Mouse (Mus musculus): ENCODE measurements around the gene Fhl3.

Fhl3 gene

DNA sequence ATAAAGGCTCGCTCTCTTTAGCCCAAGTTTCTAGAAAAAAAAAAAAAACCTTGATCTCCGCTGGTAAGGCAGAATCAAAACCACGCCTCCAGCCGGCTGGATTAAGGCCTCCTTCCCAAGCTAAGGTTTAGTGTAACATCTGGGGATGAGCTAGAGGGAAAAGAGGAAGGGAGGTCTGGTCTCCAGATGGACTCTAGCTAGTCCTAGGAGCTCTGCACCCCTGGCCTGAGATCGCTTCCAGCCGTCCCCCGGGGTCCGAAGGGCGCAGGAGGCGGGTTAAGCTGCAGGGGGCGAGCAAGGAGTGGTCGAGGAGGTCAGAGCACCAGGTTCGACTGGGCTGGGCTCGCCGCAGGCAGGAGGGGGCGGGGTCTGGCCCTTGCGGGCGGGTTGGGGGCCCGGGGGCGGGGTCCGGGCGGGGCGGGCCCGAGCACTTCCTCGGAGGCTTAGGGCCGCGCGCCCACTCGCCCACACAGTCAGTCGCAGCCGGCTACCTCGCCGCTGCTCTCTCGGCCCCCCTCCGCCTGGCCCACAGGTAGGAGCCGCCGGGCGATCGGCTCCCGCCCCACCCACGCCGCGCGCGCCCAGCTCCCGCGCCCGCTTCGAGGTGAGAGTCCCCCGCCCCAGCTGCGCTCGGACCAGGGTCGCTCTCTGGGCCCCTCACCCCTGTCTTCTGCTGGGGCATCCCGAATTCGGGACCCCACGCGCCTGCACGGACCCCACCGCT, at the start of gene Fhl3:
TSS of gene Fhl3 (plus strand) at position 454 of the 724 bp plus-strand sequence.
- peak; percentile 90 for DNase-seq

DNA sequence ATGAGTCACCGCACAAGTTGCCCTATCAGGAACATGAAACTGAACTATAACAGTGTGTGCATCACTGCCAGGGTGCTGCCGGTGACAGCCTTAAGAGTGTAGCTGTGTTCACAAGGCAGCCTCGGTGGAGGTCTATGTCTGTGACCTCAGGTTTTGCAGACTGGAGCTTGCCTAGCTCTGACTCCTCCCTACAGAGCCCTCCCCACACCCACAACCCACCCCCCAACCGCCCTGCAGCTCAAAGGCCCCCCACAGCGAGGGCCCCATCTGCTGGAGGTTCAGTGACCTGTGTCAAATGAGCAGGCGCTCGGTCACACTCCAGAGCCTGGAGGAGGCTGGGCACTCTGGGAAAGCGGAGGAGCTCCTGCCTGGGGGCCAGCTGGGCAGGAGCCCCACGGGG, 47.6 kb upstream of the Fhl3 start:
- DNase-seq = peak; percentile 59

DNA sequence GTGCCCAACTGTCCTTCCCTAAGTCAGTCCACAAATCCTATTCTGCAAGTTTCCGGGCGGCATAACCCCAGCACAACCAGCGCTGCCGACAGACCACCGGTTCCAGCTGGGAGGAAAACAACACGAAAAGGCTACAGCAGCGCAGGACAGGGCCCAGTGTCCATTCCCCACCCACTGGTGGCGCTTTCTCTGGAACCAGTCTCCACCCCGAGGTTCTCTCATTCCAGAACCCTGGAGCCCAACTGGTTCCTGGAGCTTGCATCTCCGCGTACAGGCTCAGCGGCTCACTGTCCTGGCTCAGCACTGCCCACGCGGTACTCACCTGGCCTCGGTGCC, 44.0 kb upstream of the Fhl3 start, which contains the start of gene Pou3f1:
TSS of gene Pou3f1 (plus strand) at position 290 of the 336 bp plus-strand sequence.
- DNase-seq = no peak

DNA sequence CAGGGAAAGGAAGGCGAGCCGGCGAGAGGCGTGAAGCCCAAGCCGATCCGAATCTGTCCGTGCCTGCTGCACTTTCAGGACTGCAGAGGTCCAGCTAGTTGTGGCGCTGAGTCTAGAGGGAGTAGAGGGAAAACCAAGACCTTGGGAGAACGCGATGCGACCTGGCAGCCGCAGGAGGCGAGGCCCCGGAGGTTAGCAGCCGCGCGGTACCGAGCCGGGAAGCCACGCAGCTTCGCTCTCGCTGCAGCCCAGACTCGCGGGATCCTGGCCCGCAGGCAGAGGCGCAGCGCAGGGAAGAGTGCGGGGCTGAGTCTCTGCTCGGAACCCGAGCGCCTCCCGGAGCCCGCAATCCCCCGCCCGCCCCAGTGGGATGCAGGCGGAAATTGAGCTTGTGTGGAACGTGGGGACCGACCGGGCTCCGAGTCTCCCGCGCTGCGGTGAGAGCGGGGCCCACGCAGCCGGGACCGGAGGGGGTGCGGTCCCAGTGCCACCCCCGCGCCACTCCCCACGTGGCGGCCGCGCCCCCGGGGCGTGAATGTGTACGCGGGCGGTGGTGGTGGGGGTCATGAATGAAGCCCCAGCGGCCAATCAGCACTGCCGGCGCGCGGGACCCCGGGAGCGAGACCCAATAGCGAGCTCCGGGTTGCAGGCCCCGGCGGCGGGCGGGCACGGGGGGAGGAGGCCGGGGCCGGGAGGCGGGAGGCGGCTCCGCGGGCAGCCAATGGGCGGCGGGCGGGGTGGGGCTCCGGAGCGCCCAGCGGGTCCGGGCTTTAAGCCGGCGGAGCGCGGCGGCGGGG, 43.4 kb upstream of the Fhl3 start:
- DNase-seq = peak; percentile 91

DNA sequence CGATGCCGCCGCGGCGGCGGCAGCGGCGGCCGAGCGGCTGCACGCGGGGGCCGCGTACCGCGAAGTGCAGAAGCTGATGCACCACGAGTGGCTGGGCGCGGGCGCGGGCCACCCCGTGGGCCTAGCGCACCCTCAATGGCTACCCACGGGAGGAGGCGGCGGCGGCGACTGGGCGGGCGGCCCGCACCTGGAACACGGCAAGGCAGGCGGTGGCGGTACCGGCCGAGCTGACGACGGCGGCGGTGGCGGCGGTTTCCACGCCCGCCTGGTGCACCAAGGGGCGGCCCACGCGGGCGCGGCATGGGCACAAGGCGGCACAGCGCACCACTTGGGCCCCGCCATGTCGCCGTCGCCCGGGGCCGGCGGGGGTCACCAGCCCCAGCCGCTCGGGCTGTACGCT, 42.7 kb upstream of the Fhl3 start:
- peak; percentile 30 for DNase-seq

DNA sequence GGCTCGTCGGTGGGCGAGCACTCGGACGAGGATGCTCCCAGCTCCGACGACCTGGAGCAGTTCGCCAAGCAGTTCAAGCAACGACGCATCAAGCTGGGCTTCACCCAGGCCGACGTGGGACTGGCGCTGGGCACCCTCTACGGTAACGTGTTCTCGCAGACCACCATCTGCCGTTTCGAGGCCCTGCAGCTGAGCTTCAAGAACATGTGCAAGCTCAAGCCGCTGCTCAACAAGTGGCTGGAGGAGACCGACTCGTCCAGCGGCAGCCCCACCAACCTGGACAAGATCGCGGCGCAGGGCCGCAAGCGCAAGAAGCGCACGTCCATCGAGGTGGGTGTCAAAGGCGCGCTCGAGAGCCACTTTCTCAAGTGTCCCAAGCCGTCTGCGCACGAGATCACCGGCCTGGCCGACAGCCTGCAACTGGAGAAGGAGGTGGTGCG, 42.1 kb upstream of the Fhl3 start:
- DNase-seq = peak; percentile 19

DNA sequence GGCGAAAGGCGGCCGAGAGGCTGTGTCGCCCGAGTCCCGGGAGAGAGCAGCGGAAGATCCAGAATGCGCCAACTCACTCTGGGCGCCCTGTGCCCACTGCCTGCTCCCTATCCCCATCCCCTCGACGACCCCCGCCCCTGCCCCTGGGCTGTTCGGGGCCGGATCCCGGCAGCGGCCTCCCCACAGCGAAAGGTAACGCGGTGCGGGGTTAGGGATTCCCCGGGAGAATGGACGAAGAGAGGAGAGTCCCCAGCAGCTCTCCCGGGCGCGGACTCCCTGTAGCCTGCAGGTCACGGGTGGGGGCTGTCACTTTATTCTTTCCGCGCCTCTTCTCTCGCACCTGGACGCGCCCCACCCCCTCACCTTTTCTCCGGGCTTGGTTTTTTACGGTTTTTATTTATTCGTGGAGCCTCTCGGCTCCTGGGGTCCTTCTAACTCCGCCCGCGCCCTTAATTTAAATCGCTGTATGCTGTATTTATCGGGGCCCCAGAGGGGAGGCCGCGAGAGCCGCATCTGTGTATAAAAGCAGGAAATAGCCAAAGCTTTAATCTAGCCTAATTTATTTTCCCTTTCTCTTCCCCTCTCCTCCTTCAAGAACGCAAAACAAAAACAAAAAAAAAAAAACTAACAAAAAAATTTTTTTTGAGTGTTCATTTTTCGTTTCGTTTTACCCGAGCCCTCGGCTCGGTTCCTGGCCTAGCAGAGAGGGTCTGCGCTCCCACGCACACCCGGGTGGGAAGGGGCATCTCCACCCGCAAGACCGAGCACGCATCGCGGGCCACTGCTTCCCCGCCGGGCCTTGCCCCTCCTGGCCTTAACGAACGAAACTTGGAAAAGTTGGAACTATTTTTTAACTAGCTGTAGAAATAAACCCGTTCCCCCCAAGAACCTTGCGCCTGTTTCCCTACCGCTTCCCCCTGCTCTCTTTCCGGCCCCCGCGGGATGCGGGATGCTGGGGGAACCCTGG, 41.0 kb upstream of the Fhl3 start:
- peak; percentile 31 for DNase-seq

DNA sequence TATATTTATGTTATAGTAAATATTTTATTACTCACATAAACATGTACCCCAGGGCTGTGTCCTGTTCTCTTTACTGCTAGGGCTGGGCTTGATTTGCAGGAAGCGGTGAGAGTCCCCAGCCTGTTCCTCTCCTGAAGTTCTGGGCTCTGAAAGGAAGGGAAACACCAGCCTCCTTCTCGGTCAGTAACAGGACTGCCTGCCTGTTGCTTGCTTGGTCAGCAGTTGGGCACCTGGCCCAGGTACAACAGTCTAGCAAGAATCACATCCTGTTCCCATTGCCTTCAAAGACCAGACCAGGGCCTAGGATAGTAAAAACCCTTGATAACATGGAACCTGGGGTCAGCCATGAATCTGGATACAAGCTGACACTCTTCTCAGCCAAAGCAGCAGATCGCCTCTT, 39.9 kb upstream of the Fhl3 start:
- no peak for DNase-seq

DNA sequence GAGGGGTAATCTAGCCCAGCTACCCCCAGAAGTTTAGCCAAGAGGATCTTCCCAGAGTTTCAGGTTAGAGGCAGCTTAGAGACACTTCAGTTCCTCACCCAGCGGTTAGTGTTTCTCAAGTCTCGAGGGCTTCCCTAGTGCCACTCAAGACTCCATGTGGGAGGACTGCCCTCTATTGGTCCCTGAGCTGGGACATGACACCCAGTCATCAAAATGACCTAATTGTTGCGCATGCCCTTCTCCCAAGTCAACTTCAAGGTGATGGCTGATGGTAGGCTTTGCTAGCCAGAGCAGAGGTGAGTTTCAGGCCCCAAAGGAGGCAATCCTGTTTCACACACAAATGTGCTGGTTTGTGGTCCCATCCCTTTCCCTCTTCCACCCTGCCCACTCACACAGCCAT, 37.5 kb upstream of the Fhl3 start:
- peak; percentile 42 for DNase-seq

DNA sequence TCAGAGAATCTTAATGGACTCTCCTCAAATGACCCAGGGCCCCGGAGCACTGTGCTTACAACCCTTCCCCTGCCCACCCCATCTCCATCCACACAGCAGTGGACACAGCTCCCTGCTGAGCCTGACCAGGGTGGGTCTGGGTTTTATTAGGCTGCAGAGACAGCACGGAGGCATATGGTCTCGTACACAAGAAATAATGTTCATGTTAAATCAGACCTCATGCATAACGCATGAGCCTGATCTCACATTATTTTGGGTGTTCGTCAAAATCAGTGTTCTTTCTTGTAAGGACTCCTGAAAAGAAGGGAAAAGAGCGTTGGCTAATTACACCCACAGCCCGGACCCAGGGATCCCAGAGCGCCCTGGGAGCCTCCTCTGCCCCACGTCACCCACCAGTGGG, 36.3 kb upstream of the Fhl3 start:
- DNase-seq = no peak

DNA sequence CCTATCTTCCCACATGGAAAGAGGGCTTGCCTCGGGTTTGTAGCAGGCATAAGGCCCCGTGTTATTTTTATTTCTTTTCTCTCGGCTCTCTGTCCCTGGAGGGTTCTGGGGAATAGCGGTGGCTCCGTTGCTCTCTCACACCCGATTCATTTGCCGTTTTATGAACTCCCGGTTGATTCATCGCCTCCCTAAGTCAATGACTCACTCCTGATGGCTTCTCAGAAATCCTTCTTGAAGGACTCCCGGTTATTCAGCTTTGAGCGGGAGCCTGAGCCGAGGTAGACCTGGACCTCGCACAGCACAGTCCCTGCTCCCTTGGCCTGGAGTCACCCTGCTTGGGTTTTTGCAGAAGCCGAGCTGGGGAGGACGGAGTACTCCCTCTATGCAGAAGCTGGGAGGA, 35.9 kb upstream of the Fhl3 start:
- DNase-seq = no peak

DNA sequence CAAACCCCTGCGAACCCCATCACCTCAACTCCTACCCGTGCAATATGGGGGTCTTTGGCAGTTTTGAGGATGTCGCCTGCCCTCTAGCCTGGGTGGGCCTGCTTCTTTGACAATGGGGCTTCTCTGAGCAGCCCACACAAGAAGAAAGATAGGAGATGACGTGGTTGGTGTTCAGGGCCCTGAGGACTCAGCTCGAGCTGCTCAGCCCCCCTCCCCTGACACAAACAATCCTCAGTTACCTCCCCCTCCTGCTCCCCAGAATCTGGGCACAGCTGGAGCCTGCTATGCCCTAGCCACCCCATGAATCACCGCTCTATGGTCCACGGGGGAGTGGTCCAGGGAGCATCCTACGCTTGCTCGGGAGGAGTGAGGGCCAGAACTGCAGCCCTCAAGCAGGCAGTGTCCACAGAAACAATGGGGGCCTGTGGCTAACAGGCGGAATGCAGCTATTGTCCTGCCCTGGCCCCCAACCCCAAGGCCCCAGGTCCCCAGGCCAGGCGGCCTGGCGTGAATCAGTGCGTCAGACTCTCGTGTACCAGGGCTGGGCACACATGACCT, 32.9 kb upstream of the Fhl3 start:
- no peak for DNase-seq

DNA sequence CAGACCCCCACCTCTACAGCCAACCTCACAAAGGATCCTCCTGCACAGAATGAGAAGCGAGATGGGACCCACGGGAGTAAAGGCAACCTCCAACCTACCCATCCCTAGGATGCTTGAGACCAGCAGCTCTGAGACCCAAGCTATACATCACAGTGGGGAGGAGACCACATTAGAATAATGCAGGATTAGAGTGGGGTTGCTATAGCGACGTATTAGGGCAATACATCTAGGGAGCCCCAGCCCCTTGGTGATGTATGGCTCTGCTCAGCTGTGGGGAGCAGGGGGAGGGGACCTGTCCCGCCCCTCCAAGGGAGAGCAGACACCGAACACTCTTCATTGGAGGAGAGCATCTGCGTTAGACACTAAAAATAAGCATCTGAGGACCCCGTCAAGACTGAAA, 32.4 kb upstream of the Fhl3 start:
- no peak for DNase-seq

DNA sequence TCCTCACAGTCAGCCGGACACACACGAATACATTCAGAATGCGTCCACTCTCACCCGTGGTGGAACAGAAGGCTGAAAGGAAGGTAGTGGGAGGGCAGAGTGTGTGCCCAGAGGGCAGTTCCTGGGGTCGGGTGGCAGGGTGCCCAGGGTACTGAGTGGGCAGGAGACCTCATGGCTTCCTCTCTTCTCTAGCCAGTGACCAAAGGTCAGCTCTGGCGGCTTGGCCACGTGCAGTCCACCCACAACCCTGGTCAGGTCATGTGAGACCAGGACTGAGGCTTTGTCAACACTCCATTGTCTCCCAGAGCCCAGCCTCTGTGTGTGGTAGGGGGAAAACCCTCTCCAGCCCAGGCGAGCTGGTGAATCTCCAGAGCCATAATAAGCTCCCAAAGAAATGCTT, 30.3 kb upstream of the Fhl3 start:
- peak; percentile 51 for DNase-seq

DNA sequence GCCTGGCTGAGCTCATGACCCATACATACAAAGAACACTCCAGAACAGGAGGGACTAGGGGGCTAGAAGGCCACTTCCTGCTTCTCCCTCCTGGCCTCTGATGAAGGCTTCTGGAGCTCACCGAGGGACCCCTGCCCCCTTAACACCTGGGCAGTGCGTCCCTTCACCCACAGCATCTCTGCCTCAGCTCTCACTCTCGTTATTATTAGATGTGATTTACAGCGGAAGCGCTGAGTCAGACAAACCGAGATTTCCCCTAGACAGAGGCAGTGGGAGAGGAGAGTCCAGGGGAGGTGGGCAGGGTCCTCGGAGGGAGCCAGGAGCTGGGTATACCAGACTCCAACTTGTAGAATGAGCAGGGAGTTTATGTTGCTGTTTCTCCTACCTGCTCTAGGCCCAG, 28.9 kb upstream of the Fhl3 start:
- no peak for DNase-seq

DNA sequence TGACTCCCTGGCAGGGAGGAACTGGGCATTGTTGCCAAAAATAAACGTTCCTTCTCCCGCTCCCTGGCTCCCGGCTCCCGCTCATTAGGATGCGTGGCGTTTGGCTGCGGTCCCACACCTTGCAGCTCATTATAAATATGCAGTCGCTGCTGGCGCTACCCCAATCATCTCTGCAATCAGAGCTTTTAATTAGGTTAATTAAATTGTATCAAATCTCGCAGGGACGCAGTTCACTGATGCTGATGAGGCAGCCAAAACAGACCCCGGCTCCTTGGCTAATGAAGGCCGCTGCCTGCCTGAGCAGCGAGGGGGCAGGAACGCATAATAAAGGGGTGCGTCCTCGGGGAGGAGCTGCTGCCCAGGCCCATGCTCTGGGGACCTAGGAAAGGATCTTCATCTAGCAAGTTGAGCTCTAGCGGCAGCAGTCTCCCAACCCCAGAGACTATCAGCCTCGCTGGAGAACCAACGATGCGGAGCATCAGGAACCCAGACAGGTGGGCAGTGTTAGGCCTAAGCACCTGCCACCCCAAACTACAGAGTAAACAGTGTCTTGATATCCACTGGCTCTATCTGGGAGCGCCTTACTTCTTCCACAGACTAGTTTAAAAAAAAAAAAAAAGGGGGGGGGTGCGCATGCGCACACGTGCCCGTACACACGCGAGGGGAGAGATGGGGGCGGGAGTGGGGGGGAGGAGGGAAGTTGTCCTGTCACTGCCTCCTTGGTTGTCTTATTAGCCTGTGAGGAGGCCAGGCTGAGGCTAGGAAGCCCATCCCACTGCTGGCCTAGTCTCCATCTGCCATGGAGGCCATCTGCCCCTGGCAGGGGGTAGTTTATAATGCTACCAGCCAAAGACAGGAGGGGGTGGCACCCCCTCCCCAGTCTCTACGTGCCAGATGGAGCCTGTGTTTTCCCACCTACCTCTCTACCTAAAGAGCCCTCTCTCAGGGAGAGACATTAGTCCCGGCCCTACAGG, 27.9 kb upstream of the Fhl3 start:
- DNase-seq = no peak

DNA sequence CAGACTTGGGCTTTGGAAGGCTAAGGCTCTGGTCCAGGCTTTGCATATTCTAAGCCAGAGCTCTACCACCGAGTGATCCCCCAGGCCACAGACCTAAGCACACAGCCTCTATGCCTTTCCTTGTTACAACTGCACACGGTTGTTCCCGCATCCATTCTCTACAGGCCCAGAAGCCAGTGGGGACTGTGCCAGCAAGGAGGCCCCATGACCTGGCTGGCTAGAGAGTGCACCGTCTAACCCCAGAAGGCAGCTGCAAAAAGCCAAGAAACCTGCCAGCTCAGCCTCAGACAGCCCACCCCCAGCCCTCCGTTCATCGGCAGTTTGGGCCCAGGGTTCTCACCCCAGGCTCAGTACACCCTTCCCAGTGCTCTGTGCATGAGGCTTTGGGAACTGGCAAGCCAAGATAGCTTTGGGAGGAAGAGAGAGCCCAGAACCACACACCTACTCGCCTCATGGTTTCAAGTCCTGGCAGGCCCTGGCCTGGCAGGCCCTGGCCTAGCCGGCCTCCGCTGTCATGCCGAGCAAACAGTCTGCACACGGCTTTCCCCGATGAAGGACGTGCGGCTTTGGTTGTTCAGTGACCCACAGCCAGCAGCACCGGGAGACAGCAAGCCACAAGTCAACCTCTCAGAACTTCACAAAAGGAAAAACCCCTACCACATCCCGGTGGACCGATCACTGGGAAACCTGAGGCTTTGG, 26.0 kb upstream of the Fhl3 start:
- DNase-seq = no peak

DNA sequence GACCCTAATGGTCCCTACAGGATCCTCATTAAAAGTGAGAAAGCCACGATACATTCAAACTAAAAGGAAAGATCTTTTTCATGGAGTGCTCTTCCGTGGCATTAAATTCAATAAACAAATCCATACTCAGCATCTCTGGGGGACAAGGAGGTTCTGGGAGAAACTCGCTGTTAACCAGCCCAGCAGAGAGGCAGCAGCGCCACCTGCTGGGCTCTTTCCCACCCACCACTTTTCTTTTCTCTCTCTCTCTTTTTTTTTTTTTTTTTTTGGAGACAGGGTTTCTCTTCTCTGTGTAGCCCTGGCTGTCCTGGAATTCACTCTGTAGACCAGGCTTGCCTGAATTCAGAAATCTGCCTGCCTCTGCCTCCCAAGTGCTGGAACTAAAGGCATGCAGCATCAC, 25.5 kb upstream of the Fhl3 start:
- DNase-seq = peak; percentile 85

DNA sequence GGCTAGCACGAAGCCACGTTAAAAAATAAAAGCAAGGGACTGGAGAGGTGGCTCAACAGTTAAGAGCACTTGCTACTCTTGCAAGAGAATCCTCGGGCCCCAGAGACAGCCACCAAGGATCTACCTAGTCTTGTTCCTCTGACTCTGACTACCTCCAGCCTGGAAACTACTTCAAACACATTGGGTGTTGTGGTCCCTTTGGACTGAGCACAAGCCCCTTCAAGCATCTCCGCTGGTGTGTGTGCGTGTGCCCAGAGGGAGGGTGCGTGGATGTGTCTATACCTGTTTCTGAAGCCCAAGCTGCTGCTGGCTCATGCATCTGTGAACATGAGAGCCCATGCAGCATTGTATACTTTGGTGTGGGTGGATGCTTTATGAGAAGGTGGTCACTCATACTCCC, 24.5 kb upstream of the Fhl3 start:
- DNase-seq = no peak

DNA sequence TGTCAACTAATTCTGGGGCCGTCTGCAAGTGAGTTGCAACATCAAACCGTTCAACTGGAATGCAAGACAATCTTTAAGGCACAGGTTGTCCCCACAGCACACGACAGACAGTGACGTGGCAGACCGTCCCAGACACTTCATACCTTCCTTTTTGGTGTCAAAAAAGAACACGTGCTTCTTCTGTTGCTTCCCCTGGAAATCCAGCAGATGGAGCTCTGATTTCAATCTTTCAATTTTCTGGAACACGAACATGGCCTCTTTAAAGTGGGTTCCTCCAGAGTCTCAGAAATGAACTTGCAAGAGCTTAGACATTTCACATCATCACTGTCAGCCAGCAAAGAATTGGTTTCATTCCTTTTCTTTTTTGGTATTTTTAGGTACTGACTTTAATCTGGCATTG, 18.2 kb upstream of the Fhl3 start:
- no peak for DNase-seq

DNA sequence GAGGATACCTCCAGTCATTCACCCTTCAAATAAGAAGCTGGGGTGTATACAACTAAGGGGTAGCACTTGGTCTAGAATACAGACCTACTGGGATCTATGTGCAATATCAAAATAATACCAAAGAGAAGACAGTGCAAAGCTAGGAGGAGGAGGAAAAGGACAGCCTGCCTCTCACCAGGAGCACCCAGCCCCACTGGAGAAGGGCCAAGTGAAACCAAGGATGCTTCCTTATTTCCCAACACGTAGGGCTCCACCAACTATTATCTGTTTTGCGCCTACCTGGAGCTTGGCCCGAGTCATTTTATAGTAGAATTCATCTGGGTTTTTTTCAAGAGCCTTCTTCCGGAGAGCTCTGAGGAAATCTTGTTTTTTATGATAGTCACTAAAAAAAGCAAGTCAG, 17.0 kb upstream of the Fhl3 start:
- no peak for DNase-seq

Measured in kidney, postnatal 10 days (tissue).